Mouse (Mus musculus): ENCODE measurements around the gene Fam198a. TPM values are rescaled to one million over a fixed set of nuclear protein-coding genes. Genes with fewer than 3 reads are reported as not detected.
A peak's percentile ranks its signal among the peaks of the same experiment; 100 is the strongest.

The Fam198a gene
- polyA plus RNA-seq, 1 experiment from 2014 or later, result 1.6 TPM

- TF ChIP-seq CTCF (IDR thresholded peaks at IDR 0.05), result no peak
- TF ChIP-seq EP300 (IDR thresholded peaks at IDR 0.05), result no peak
- DNase-seq (ENCODE audit: low spot score), result peak; percentile 66
- no peak overlapping the region for H3K9ac ChIP-seq (replicated peaks; ENCODE audit: low read depth)
These were observed 55.8 kb downstream of the Fam198a start for GRCm38 (mm10) chr9:122006609-122007008.

GRCm38 (mm10) chr9:122008876-122009275 lies 58.1 kb downstream of the Fam198a start:
- Histone ChIP-seq H3K4me1 (ENCODE audit: insufficient read depth, low read depth, low read length) (no peaks in the 10 kb centered on the region), H3K27me3 (replicated peaks; ENCODE audit: insufficient read depth, low read length) (no peaks in the 10 kb centered on the region), H3K36me3 (ENCODE audit: insufficient read depth, low read length) (no peaks in the 10 kb centered on the region), H3K4me3 (ENCODE audit: low read depth, low read length) (no peak overlapping the region), H3K4me2 (replicated peaks; ENCODE audit: low read depth, low read length) (no peak overlapping the region), H3K9me3 (ENCODE audit: low read length) (no peaks in the 10 kb centered on the region), H3K9ac (replicated peaks; ENCODE audit: low read depth) (no peak overlapping the region), H3K27ac (ENCODE audit: low read length) (no peak overlapping the region)
- WGBS, result 54% methylated on average over 2 of the region's 2 CpGs
- DNase-seq (ENCODE audit: low spot score) (no peak), ATAC-seq (no peak)
- TF ChIP-seq EP300 (IDR thresholded peaks at IDR 0.05) (no peak), CTCF (IDR thresholded peaks at IDR 0.05) (no peak)

More at GRCm38 (mm10) chr9:122006609-122007008, 55.8 kb downstream of the Fam198a start:
- ATAC-seq, result peak; percentile 50; the same call in 1 of the 2 replicates
- Histone ChIP-seq H3K27ac (ENCODE audit: low read length) (no peak overlapping the region), H3K36me3 (ENCODE audit: insufficient read depth, low read length) (no peaks in the 10 kb centered on the region), H3K27me3 (replicated peaks; ENCODE audit: insufficient read depth, low read length) (no peaks in the 10 kb centered on the region), H3K4me3 (ENCODE audit: low read depth, low read length) (no peak overlapping the region), H3K4me2 (replicated peaks; ENCODE audit: low read depth, low read length) (no peak overlapping the region), H3K4me1 (ENCODE audit: insufficient read depth, low read depth, low read length) (no peaks in the 10 kb centered on the region), H3K9me3 (ENCODE audit: low read length) (no peaks in the 10 kb centered on the region)
- 6% methylated on average over 7 of the region's 7 CpGs for WGBS

GRCm38 (mm10) chr9:122010751-122011150 lies 60.0 kb downstream of the Fam198a start:
- ATAC-seq (no peak), DNase-seq (ENCODE audit: low spot score) (no peak)
- H3K4me1 ChIP-seq (ENCODE audit: insufficient read depth, low read depth, low read length), result no peaks in the 10 kb centered on the region
- no peak for TF ChIP-seq EP300 (IDR thresholded peaks at IDR 0.05)
- no peaks in the 10 kb centered on the region for H3K9me3 ChIP-seq (ENCODE audit: low read length)
- H3K27me3 ChIP-seq (replicated peaks; ENCODE audit: insufficient read depth, low read length), result no peaks in the 10 kb centered on the region
- WGBS, result 54% methylated on average over 2 of the region's 2 CpGs
- no peak overlapping the region for H3K4me3 ChIP-seq (ENCODE audit: low read depth, low read length)
- H3K36me3 ChIP-seq (ENCODE audit: insufficient read depth, low read length), result no peaks in the 10 kb centered on the region
- no peak overlapping the region for H3K4me2 ChIP-seq (replicated peaks; ENCODE audit: low read depth, low read length)
- H3K9ac ChIP-seq (replicated peaks; ENCODE audit: low read depth), result no peak overlapping the region
- no peak overlapping the region for H3K27ac ChIP-seq (ENCODE audit: low read length)

- Histone ChIP-seq H3K4me2 (replicated peaks; ENCODE audit: low read depth, low read length) (no peak overlapping the region), H3K36me3 (ENCODE audit: insufficient read depth, low read length) (no peaks in the 10 kb centered on the region), H3K4me3 (ENCODE audit: low read depth, low read length) (no peak overlapping the region), H3K9me3 (ENCODE audit: low read length) (no peaks in the 10 kb centered on the region), H3K4me1 (ENCODE audit: insufficient read depth, low read depth, low read length) (no peaks in the 10 kb centered on the region), H3K9ac (replicated peaks; ENCODE audit: low read depth) (no peak overlapping the region), H3K27me3 (replicated peaks; ENCODE audit: insufficient read depth, low read length) (no peaks in the 10 kb centered on the region), H3K27ac (ENCODE audit: low read length) (no peak overlapping the region)
- DNase-seq (ENCODE audit: low spot score), result no peak
- TF ChIP-seq EP300 (IDR thresholded peaks at IDR 0.05), result no peak
- TF ChIP-seq CTCF (IDR thresholded peaks at IDR 0.05), result no peak
- whole genome bisulfite sequencing, result 74% methylated on average over 2 of the region's 2 CpGs
- ATAC-seq, result no peak
These were observed 62.0 kb downstream of the Fam198a start for GRCm38 (mm10) chr9:122012816-122013215.

- Histone ChIP-seq H3K27ac (ENCODE audit: low read length) (no peak overlapping the region), H3K9ac (replicated peaks; ENCODE audit: low read depth) (no peak overlapping the region), H3K9me3 (ENCODE audit: low read length) (no peaks in the 10 kb centered on the region), H3K4me2 (replicated peaks; ENCODE audit: low read depth, low read length) (no peak overlapping the region), H3K36me3 (ENCODE audit: insufficient read depth, low read length) (no peaks in the 10 kb centered on the region), H3K4me3 (ENCODE audit: low read depth, low read length) (no peak overlapping the region), H3K27me3 (replicated peaks; ENCODE audit: insufficient read depth, low read length) (no peaks in the 10 kb centered on the region), H3K4me1 (ENCODE audit: insufficient read depth, low read depth, low read length) (no peaks in the 10 kb centered on the region)
- 70% methylated on average over 4 of the region's 4 CpGs for WGBS
- ATAC-seq, result no peak
- no peak for DNase-seq (ENCODE audit: low spot score)
- TF ChIP-seq CTCF (IDR thresholded peaks at IDR 0.05), result no peak
- TF ChIP-seq EP300 (IDR thresholded peaks at IDR 0.05), result no peak
These were observed 62.8 kb downstream of the Fam198a start for GRCm38 (mm10) chr9:122013629-122014028.

- Histone ChIP-seq H3K9ac (replicated peaks; ENCODE audit: low read depth) (no peak overlapping the region), H3K9me3 (ENCODE audit: low read length) (no peaks in the 10 kb centered on the region), H3K27me3 (replicated peaks; ENCODE audit: insufficient read depth, low read length) (no peaks in the 10 kb centered on the region), H3K4me2 (replicated peaks; ENCODE audit: low read depth, low read length) (no peak overlapping the region), H3K4me1 (ENCODE audit: insufficient read depth, low read depth, low read length) (peaks cover 5% of the 10 kb centered on the region; the same call in 1 of the 2 replicates), H3K4me3 (ENCODE audit: low read depth, low read length) (no peak overlapping the region), H3K27ac (ENCODE audit: low read length) (no peak overlapping the region), H3K36me3 (ENCODE audit: insufficient read depth, low read length) (no peaks in the 10 kb centered on the region)
- ATAC-seq, result peak; percentile 42
- TF ChIP-seq EP300 (IDR thresholded peaks at IDR 0.05), result no peak
- peak; percentile 84 for TF ChIP-seq CTCF (IDR thresholded peaks at IDR 0.05)
- peak; percentile 63 for DNase-seq (ENCODE audit: low spot score)
- WGBS, result 9% methylated on average over 10 of the region's 10 CpGs
These were observed 63.5 kb downstream of the Fam198a start for GRCm38 (mm10) chr9:122014241-122014667.

GRCm38 (mm10) chr9:122018079-122018478 lies 67.3 kb downstream of the Fam198a start:
- Histone ChIP-seq H3K27me3 (replicated peaks; ENCODE audit: insufficient read depth, low read length) (no peaks in the 10 kb centered on the region), H3K9ac (replicated peaks; ENCODE audit: low read depth) (no peak overlapping the region), H3K36me3 (ENCODE audit: insufficient read depth, low read length) (no peaks in the 10 kb centered on the region), H3K4me2 (replicated peaks; ENCODE audit: low read depth, low read length) (no peak overlapping the region), H3K9me3 (ENCODE audit: low read length) (no peaks in the 10 kb centered on the region), H3K4me1 (ENCODE audit: insufficient read depth, low read depth, low read length) (peaks cover 5% of the 10 kb centered on the region; the same call in 1 of the 2 replicates), H3K4me3 (ENCODE audit: low read depth, low read length) (no peak overlapping the region), H3K27ac (ENCODE audit: low read length) (no peak overlapping the region)
- DNase-seq (ENCODE audit: low spot score) (no peak), ATAC-seq (no peak)
- TF ChIP-seq EP300 (IDR thresholded peaks at IDR 0.05) (no peak), CTCF (IDR thresholded peaks at IDR 0.05) (no peak)
- WGBS, result 73% methylated on average over 5 of the region's 5 CpGs

All from lung, postnatal 0 days (tissue).